Mouse (Mus musculus) cerebellum, adult 2 months (tissue): ENCODE data around the gene Cst12.

Source experiments
- CTCF ChIP-seq: fragments of 200-500 bp; IDR thresholded peaks from 2 replicates; pipeline ENCODE4 v1.5.1; 2011; ENCODE audit warnings: low read depth, mild to moderate bottlenecking, control low read depth, low read length, moderate library complexity, borderline replicate concordance; ENCODE audit not compliant: insufficient read depth
- POLR2A ChIP-seq: fragments of 200-500 bp; IDR thresholded peaks from 2 replicates; pipeline ENCODE4 v1.6.1; 2011; ENCODE audit warnings: low read length, control low read depth, borderline replicate concordance; ENCODE audit not compliant: insufficient read depth

DNA sequence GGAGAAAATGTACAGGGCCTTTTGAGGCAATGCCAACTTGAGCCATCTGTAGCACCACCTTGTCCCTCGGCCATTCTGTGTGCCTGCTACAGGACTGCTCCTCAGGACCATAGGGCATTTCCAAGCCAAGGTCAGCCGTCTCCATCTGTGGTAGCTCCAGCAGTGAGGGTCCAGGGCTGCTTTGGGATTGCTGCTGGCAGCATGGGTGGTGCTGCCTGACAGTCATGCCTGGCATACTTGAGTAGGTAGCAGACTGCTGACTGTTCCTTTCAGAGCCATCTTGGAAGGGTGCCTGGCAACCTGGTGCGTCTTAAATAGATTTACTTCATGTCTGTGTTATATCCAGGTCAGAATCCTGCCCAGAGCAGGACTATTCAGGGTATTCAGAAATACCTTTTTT lies 46.2 kb upstream of the Cst12 start:
- no peak for TF ChIP-seq POLR2A
- no peak for TF ChIP-seq CTCF
